Mouse (Mus musculus) kidney, adult 2 months (tissue): Measurements from ENCODE around the gene Cpn1.

ENCODE experiments used
- CTCF ChIP-seq: fragments of 200-500 bp; conservative IDR thresholded peaks from 2 replicates; pipeline ENCODE4 v1.5.1; 2011; ENCODE audit warnings: low read depth, mild to moderate bottlenecking, control low read depth, low read length, moderate library complexity, mixed read lengths; ENCODE audit not compliant: insufficient read depth, insufficient read length
- POLR2A ChIP-seq: fragments of 200-500 bp; IDR thresholded peaks from one replicate; pipeline ENCODE4 v1.6.1; 2011; ENCODE audit warnings: low read depth, low read length, control low read depth

DNA sequence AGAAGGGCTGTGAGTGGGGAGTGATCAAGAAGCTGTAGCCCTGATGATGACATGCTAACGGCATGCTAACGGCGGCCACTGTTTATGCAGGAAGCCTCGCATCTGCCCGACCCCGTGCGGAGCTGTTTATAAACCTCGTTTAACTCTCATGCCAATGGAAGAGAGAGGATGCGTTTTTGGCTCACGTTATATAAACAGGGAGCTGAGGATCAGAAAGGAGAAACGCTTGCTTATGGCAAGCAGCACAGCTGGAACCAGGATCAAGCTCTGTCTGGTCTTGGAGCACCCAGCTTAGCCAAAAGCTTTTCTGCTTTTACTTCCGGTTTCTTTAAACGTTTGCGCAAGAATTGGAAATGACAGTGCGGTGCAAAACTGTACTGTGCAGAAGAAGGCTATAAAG is 22.4 kb upstream of the Cpn1 start:
- TF ChIP-seq POLR2A (no peak), CTCF (no peak)
